Mouse (Mus musculus) bone marrow, adult 2 months (tissue): ENCODE measurements at regions not wholly inside any gene's neighbourhood (a gene's known extent, or its start where the extent isn't known, plus 50 kb on each side); places are given as distances from the start of the nearest gene placed in this dataset.

Source experiments
- H3K27ac ChIP-seq: fragments of 200-500 bp; 2 replicates; pipeline ENCODE4 v1.5.1; 2012; ENCODE audit warnings: low read depth, mild to moderate bottlenecking, control low read depth, inconsistent platforms, low read length; ENCODE audit not compliant: control insufficient read depth, poor library complexity, insufficient read depth
- H3K4me1 ChIP-seq: fragments of 200-500 bp; 2 replicates; pipeline ENCODE4 v1.6.1; 2011; ENCODE audit warnings: low read length; ENCODE audit not compliant: control insufficient read depth, insufficient read depth
- H3K4me3 ChIP-seq: fragments of 200-500 bp; replicated peaks from 2 replicates; pipeline ENCODE3; 2011; ENCODE audit warnings: mild to moderate bottlenecking, low read depth, low read length, control low read depth; ENCODE audit not compliant: control insufficient read depth
- CTCF ChIP-seq: fragments of 200-500 bp; IDR thresholded peaks from 2 replicates; pipeline ENCODE4 v1.5.1; 2011; ENCODE audit warnings: low read length, control low read depth; ENCODE audit not compliant: control insufficient read depth, insufficient read depth
- POLR2A ChIP-seq: fragments of 200-500 bp; IDR thresholded peaks from 2 replicates; pipeline ENCODE4 v1.6.1; 2011; ENCODE audit warnings: low read depth, mild to moderate bottlenecking, control low read depth, low read length, borderline replicate concordance; ENCODE audit not compliant: control insufficient read depth
- WGBS: fragments of 180-500 bp; shearing (Covaris S2); methylation state at CpG from one replicate; pipeline ENCODE4 v1.1.7; 2018; 5-methylcytosine and 5-hydroxymethylcytosine counted together

DNA sequence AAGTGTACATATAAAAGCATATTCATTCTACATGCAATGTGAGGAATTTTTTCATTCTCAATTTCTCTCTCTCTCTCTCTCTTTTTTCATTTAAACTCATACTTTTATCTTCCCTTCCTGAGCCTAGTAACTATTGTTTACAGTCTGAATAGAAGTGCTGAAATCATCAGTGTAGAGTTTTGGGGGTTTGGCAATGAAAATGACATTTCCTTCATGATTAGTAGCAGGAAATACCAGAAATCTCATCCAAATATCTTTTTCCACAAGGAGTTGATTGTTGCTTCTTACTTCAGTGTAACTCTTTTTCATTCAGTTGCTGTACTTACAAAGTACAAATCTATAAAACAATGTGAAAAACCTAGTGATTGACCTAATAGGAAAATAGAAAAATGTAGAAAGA lies 572.7 kb upstream of the Marcks start:
- TF ChIP-seq POLR2A (no peak), CTCF (no peak)
- Histone ChIP-seq H3K27ac (no peak overlapping the region), H3K4me3 (no peak overlapping the region), H3K4me1 (no peaks in the 10 kb centered on the region)

GRCm38 (mm10) chr10:37694041-37694690 lies 555.4 kb upstream of the Marcks start:
- Histone ChIP-seq H3K27ac (no peak overlapping the region), H3K4me1 (no peaks in the 10 kb centered on the region), H3K4me3 (no peak overlapping the region)
- TF ChIP-seq CTCF (no peak), POLR2A (no peak)
- 69% methylated on average over 7 of the region's 7 CpGs for WGBS

- Histone ChIP-seq H3K4me1 (no peaks in the 10 kb centered on the region), H3K4me3 (no peak overlapping the region), H3K27ac (no peak overlapping the region)
- no peak for TF ChIP-seq CTCF
- no peak for TF ChIP-seq POLR2A
Measured at GRCm38 (mm10) chr10:37692851-37693250, 554.1 kb upstream of the Marcks start.

GRCm38 (mm10) chr10:37691939-37692338 lies 553.2 kb upstream of the Marcks start:
- Histone ChIP-seq H3K27ac (no peak overlapping the region), H3K4me3 (no peak overlapping the region), H3K4me1 (no peaks in the 10 kb centered on the region)
- 64% methylated on average over 2 of the region's 2 CpGs for WGBS
- TF ChIP-seq POLR2A (no peak), CTCF (no peak)

DNA sequence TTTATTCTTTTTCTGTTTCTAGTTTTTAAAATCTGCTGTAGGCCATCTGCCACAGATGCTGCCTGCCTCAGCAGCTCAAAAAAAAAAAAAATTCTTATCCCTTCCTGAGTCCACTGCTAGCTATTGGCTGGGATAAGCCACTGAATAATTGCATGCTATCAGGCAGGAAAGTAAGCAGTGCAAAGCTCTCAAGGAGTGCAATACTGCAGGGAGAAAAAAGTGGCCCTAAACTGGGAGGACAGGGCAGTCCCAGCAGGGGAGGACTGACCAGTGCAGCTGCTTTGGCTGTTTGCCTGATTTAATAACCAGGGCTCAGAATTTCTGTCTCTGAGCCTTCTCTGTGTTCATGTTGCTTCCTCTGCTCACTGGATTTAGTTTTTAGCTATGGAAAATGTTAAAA lies 544.4 kb upstream of the Marcks start:
- Histone ChIP-seq H3K4me3 (no peak overlapping the region), H3K27ac (no peak overlapping the region), H3K4me1 (no peaks in the 10 kb centered on the region)
- TF ChIP-seq POLR2A = no peak
- TF ChIP-seq CTCF = no peak

DNA sequence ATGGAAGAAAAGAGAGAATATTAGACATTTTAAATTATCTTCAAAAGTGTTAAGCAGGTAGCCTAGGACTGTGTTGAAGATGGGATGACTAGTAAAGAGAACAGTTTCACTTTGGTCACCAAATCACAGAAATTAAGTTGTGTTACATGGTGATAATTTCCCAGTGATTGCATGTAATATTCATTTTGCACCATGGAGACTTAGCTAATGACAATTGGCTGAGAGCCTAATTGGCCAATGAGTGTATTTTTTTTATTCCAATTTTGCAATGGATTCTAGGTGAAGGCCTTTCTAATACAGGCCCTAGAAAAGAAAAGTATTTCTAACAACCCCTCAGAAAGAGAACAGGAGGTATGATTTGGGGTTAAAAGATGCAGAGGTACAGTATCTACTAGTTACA lies 541.9 kb upstream of the Marcks start:
- Histone ChIP-seq H3K4me1 (no peaks in the 10 kb centered on the region), H3K4me3 (no peak overlapping the region), H3K27ac (no peak overlapping the region)
- no peak for TF ChIP-seq POLR2A
- no peak for TF ChIP-seq CTCF

DNA sequence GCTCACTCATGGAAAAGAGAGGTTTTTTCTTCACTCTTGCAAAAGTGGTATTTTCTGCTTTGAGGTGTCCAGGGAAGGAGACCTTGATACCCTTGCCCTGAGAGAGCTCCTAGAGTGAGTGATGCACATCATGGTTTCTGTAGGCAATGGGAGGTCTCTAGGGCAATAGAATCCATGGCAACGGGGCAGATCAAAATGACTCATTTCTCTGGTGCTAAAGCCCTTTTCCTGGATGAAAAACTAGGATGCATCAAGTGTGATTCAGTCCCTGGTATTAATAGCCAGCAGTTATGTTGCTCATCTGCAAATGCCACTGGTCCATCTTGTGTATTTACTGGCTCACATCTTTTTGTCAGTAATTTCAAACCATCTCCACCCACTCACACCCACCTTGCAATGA lies 539.1 kb upstream of the Marcks start:
- H3K4me3 ChIP-seq = no peak overlapping the region
- WGBS = 61% methylated on average over 1 of the region's 1 CpGs
- no peak overlapping the region for H3K27ac ChIP-seq
- H3K4me1 ChIP-seq = no peaks in the 10 kb centered on the region
- TF ChIP-seq POLR2A (no peak), CTCF (no peak)

DNA sequence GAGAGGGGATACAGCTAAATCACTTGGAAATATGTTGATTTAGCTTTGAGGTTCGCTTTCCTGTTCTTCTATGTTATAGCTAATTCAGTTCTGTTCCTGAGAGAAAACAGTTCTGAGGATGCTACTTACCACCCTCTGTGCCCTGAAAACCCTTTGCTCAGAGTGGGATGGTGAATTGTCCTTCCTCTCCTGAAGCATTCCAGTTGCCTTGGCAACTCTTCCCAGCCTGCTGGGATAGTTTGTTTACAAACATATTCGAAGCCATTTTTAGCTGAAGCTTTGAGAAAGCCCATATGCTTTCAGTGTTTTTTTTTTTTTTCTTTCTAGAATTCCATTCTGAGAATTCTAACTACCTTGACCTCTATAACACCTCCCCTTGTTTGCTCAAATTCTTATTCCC lies 530.1 kb upstream of the Marcks start:
- Histone ChIP-seq H3K27ac (no peak overlapping the region), H3K4me1 (no peaks in the 10 kb centered on the region), H3K4me3 (no peak overlapping the region)
- TF ChIP-seq POLR2A (no peak), CTCF (no peak)
- WGBS = 71% methylated on average over 2 of the region's 2 CpGs
